In the genomic region with DNA sequence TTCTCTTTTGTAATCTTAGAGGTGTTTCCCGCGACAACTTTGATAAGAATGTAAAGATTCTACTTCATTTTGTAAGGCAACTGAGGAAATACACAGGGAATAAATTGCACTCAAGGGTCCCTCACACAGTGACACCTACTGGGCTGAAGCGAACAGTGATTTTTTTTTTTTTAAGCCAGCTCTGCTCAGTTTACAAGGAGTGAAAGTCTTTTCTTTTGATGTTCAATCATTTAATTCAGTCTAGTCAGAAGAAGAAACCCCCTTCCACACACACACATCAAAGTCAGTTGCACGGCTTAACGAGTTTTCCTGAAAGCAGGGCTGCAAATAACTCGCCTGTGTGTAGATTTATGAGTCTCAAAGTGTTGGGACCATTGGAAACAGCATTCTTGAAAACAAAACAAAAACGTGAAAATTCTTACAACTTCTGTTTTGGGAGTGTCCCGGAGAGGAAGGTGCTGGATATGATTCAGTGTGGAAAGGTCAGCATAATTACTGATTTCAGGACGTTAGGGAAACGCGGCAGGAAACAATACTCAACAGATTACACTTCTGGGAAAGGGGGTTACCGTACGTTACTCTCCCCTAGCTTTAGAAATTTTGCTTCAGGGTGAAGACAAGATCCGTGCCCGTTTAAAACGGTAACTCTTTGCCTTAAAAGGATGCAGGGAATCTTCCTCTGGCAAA, we compare ENCODE assay signal across 8 mouse cellular contexts. TPM values are rescaled to one million over a fixed set of nuclear protein-coding genes. Genes with fewer than 3 reads are reported as not detected.
DNase-seq lines count a peak whose midpoint lies in the region; ATAC-seq lines count a peak whose summit lies in the region.

Gene Sema3c (plus strand): TSS at position 588 of the 687 bp plus-strand sequence.

- no peak for ATAC-seq in heart, embryonic 13.5 days (ENCODE audit: extremely low read depth, insufficient number of reproducible peaks, low FRiP score, low TSS enrichment)

- peaks cover 25% of the 10 kb centered on the region for H3K27me3 ChIP-seq in embryonic facial prominence, embryonic 10.5 days (replicated peaks; ENCODE audit: low read depth, poor library complexity, severe bottlenecking)
- H3K27me3 ChIP-seq in heart, embryonic 13.5 days (replicated peaks): no peaks in the 10 kb centered on the region

- DNase-seq in ovary, postnatal 10 days (ENCODE audit: low spot score): peak; percentile 25
- DNase-seq in ovary, postnatal 36 days (ENCODE audit: low spot score): no peak
- peak; percentile 22 for DNase-seq in embryonic facial prominence, embryonic 10.5 days (ENCODE audit: low spot score)
- DNase-seq in layer of hippocampus, postnatal 14 days (ENCODE audit: low spot score in 2 of 2): no peak
- no peak for DNase-seq in MN1 (ENCODE audit: low spot score)
- no peak for DNase-seq in urinary bladder, postnatal 10 days (ENCODE audit: low spot score)

- no peaks in the 10 kb centered on the region for H3K79me2 ChIP-seq in macrophage (ENCODE audit: inconsistent target)

- 1% methylated on average over 16 of the region's 16 CpGs for WGBS in embryonic facial prominence, embryonic 10.5 days
- 1% methylated on average over 16 of the region's 16 CpGs for WGBS in heart, embryonic 13.5 days
- WGBS in macrophage (ENCODE audit: missing documents): 2% methylated on average over 16 of the region's 16 CpGs

- H3K36me3 ChIP-seq in embryonic facial prominence, embryonic 10.5 days (replicated peaks): no peaks in the 10 kb centered on the region
- no peaks in the 10 kb centered on the region for H3K36me3 ChIP-seq in heart, embryonic 13.5 days
- H3K36me3 ChIP-seq in macrophage (ENCODE audit: inconsistent target): no peaks in the 10 kb centered on the region

- peak within 1 kb of the TSS; percentile 72 for H3K4me2 ChIP-seq in heart, embryonic 13.5 days

- H3K9ac ChIP-seq in heart, embryonic 13.5 days: peak within 1 kb of the TSS; percentile 79

- H3K4me3 ChIP-seq in embryonic facial prominence, embryonic 10.5 days: peak within 1 kb of the TSS; percentile 68
- peak within 1 kb of the TSS; percentile 67 for H3K4me3 ChIP-seq in heart, embryonic 13.5 days
- H3K4me3 ChIP-seq in macrophage (ENCODE audit: inconsistent target): peak within 1 kb of the TSS; percentile 20; the same call in 1 of the 2 replicates

- H3K9me3 ChIP-seq in embryonic facial prominence, embryonic 10.5 days: no peaks in the 10 kb centered on the region
- H3K9me3 ChIP-seq in heart, embryonic 13.5 days: no peaks in the 10 kb centered on the region

- peak within 1 kb of the TSS; percentile 85 for H3K27ac ChIP-seq in embryonic facial prominence, embryonic 10.5 days (replicated peaks)
- H3K27ac ChIP-seq in heart, embryonic 13.5 days (replicated peaks): peak within 1 kb of the TSS; percentile 74
- no peak within 1 kb of the TSS for H3K27ac ChIP-seq in macrophage

- H3K4me1 ChIP-seq in embryonic facial prominence, embryonic 10.5 days: peaks cover 6% of the 10 kb centered on the region
- H3K4me1 ChIP-seq in heart, embryonic 13.5 days: 0 out of 2 replicates have a peak, but pooled peaks cover 3% of the 10 kb centered on the region

RNA-seq across cellular contexts. Expression of gene Sema3c, which starts in this region (rescaled TPM):
- polyA plus RNA-seq in embryonic facial prominence, embryonic 10.5 days (2016; fragmentation: Nextera tagmentation; extraction: Ambion mirVana): 14.7 and 16.3 TPM in 2 replicates
- 12.8 TPM in 2 replicates for polyA plus RNA-seq in heart, embryonic 13.5 days (2015; fragmentation: Nextera tagmentation; extraction: Ambion mirVana)
- 10 to 100 TPM; 48.7 to 52.1 TPM for total RNA-seq in layer of hippocampus, postnatal 14 days (2021)
- 1 to 10 TPM in 5 of 26 experiments, under 1 TPM in 5, not detected in 16; 0.16 to 9.8 (median 1.1) TPM for total RNA-seq in macrophage (2018; cell fraction: chromatin; rRNA removed)
- under 1 TPM in 17 of 26 experiments, not detected in 9; 0.03 to 0.19 (median 0.09) TPM for total RNA-seq in macrophage (2018; cell fraction: cytosol; rRNA removed)
- total RNA-seq in macrophage (2018; cell fraction: nucleus; rRNA removed): 1 to 10 TPM in 2 of 26 experiments, under 1 TPM in 12, not detected in 12; 0.12 to 3.7 (median 0.57) TPM
- polyA plus RNA-seq in macrophage (2018): 0.05 to 0.12 TPM (median 0.07 TPM) in 3 replicates

Comparison
In these comparisons a context has a peak if more than half of its experiments do, and no peak if none do; other contexts are left out.
1. RNA of gene Sema3c (polyA plus RNA-seq): 14.7 to 16.3 TPM in embryonic facial prominence, embryonic 10.5 days and 12.8 TPM in heart, embryonic 13.5 days; 0.05 to 0.12 TPM in macrophage; every median in the first group is over 10 times any median in the second.
2. DNase-seq: peak in ovary, postnatal 10 days (single experiment) and embryonic facial prominence, embryonic 10.5 days (single experiment); none in ovary, postnatal 36 days (single experiment), layer of hippocampus, postnatal 14 days (0 of 2), MN1 (single experiment) and urinary bladder, postnatal 10 days (single experiment).
3. Peak in every context shown above with its lines, with median percentiles within 50 percentile points of each other: H3K4me3 ChIP-seq.